Mouse (Mus musculus) embryonic facial prominence, embryonic 11.5 days (tissue): ENCODE results near the gene Pitx3. TPM values are rescaled to one million over a fixed set of nuclear protein-coding genes. Genes with fewer than 3 reads are reported as not detected.
"Not testable (repeated sequence)": the region's sequence is repeated elsewhere in the genome, so short reads cannot be mapped to it uniquely, and the experiment has no call there.

Source experiments
- ATAC-seq: fragments of 200-750 bp; cut with Nextera tagmentation; replicated peaks from 2 replicates; pipeline ENCODE4 v1.8.0; 2017; ENCODE audit warnings: low read depth; ENCODE audit not compliant: insufficient number of reproducible peaks, low FRiP score, low TSS enrichment
- DNase-seq: peaks from one replicate; pipeline ENCODE4 v3.0.0-alpha.2; 2015; ENCODE audit warnings: low spot score
- H3K27ac ChIP-seq: fragments of 300-500 bp; sonication (generic); replicated peaks from 2 replicates; pipeline ENCODE4 v1.5.1; 2014; ENCODE audit warnings: mild to moderate bottlenecking, low read depth, low read length, control low read depth
- H3K27me3 ChIP-seq: fragments of 300-500 bp; sonication (generic); 2 replicates; pipeline ENCODE4 v1.6.1; 2014; ENCODE audit warnings: mild to moderate bottlenecking, low read length, moderate library complexity, mixed read lengths; ENCODE audit not compliant: control insufficient read depth, insufficient read depth
- H3K36me3 ChIP-seq: fragments of 300-500 bp; sonication (generic); replicated peaks from 2 replicates; pipeline ENCODE4 v1.6.1; 2014; ENCODE audit warnings: low read depth, mild to moderate bottlenecking, low read length, moderate library complexity, mixed read lengths; ENCODE audit not compliant: control insufficient read depth, insufficient read depth
- H3K4me1 ChIP-seq: fragments of 300-500 bp; sonication (generic); 2 replicates; pipeline ENCODE4 v1.6.1; 2014; ENCODE audit warnings: low read length, mixed read lengths; ENCODE audit not compliant: control insufficient read depth, insufficient read depth
- H3K4me2 ChIP-seq: fragments of 300-500 bp; sonication (generic); 2 replicates; pipeline ENCODE4 v1.6.1; 2014; ENCODE audit warnings: low read depth, mild to moderate bottlenecking, control low read depth, low read length, moderate library complexity
- H3K4me3 ChIP-seq: fragments of 300-500 bp; sonication (generic); 2 replicates; pipeline ENCODE4 v1.5.1; 2014; ENCODE audit warnings: low read depth, low read length, control low read depth
- H3K9ac ChIP-seq: fragments of 300-500 bp; sonication (generic); replicated peaks from 2 replicates; pipeline ENCODE4 v1.6.1; 2014; ENCODE audit warnings: mild to moderate bottlenecking, control low read depth, low read length
- H3K9me3 ChIP-seq: fragments of 300-500 bp; sonication (generic); replicated peaks from 2 replicates; pipeline ENCODE4 v1.6.1; 2016; ENCODE audit warnings: mild to moderate bottlenecking, low read length, inconsistent platforms, mixed read lengths; ENCODE audit not compliant: control insufficient read depth
- WGBS: fragments of 180-500 bp; shearing (Covaris S2); extraction: QIAGEN DNeasy Blood & Tissue Kit; methylation state at CpG from one replicate; pipeline ENCODE4 v1.1.7; 2014; 5-methylcytosine and 5-hydroxymethylcytosine counted together
- polyA plus RNA-seq: library from polyadenylated mRNA; unstranded; fragments of >200 nt; fragmentation: Nextera tagmentation; extraction: Ambion mirVana; gene quantifications from 2 replicates; pipeline ENCODE4 v1.2.1, GENCODE M21; 2014

Gene Pitx3
- polyA plus RNA-seq, 1 experiment from 2014 or later = 1.7 TPM

DNA sequence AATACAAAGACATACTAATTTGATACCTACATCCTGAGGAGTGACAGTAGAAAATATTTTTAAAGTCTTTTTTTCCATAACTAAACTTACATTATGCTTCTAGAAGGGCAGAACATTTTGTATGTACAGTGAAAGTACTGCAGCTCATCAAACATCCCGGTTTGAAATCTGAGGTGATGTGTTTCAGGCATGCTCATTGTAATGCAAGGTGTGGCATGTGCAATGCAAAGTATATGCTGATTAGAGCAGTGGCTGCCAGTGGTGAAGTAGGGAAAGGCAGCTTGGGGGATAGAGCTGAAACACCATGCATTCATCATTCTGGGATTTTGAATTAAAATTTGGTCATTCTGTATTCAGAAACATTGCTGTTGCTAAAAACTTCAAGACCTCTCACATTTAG is 21.8 kb upstream of the Pitx3 start:
- H3K36me3 ChIP-seq = no peaks in the 10 kb centered on the region
- no peak overlapping the region for H3K27ac ChIP-seq
- H3K4me2 ChIP-seq = no peak overlapping the region
- H3K4me1 ChIP-seq = no peaks in the 10 kb centered on the region
- ATAC-seq (no peak), DNase-seq (no peak)
- no peaks in the 10 kb centered on the region for H3K27me3 ChIP-seq
- no peak overlapping the region for H3K4me3 ChIP-seq
- H3K9ac ChIP-seq = no peak overlapping the region
- WGBS = 76% methylated on average over 1 of the region's 1 CpGs
- H3K9me3 ChIP-seq = no peaks in the 10 kb centered on the region

- Histone ChIP-seq H3K9ac (no peak overlapping the region), H3K27ac (no peak overlapping the region), H3K4me3 (no peak overlapping the region), H3K36me3 (no peaks in the 10 kb centered on the region), H3K4me2 (no peak overlapping the region), H3K27me3 (no peaks in the 10 kb centered on the region), H3K4me1 (no peaks in the 10 kb centered on the region), H3K9me3 (no peaks in the 10 kb centered on the region)
- DNase-seq = no peak
- no peak for ATAC-seq
- 86% methylated on average over 3 of the region's 3 CpGs for WGBS
These were observed 21.3 kb upstream of the Pitx3 start for GRCm38 (mm10) chr19:46169396-46169795.

DNA sequence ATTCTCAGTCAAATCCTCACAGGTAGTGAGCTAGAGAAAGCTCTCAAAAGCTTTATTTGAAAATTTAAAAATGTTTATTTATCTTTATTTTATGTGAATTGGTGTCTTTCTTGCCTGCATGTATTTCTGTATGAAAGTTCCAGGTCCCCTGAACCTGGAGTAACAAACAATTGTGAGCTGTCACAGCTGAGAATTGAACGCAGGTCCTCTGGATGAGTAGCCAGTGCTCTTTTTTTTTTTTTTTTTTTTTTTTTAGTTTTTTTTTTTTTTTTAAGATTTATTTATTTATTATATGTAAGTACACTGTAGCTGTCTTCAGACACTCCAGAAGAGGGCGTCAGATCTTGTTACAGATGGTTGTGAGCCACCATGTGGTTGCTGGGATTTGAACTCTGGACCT is 19.0 kb upstream of the Pitx3 start:
- WGBS = 100% methylated on average over 1 of the region's 2 CpGs
- H3K36me3 ChIP-seq, H3K4me3 ChIP-seq, H3K9me3 ChIP-seq, ATAC-seq, H3K9ac ChIP-seq, H3K4me1 ChIP-seq, H3K27ac ChIP-seq, H3K4me2 ChIP-seq, H3K27me3 ChIP-seq, DNase-seq: not testable (repeated sequence)

- no peaks in the 10 kb centered on the region; the same call in 1 of the 2 replicates for H3K36me3 ChIP-seq
- whole genome bisulfite sequencing = 93% methylated on average over 3 of the region's 3 CpGs
- ATAC-seq = no peak
These were observed 17.8 kb upstream of the Pitx3 start for GRCm38 (mm10) chr19:46165950-46166349.

GRCm38 (mm10) chr19:46152127-46152803 is 4.1 kb upstream of the Pitx3 start, which contains the start of gene Gbf1:
Gbf1 (plus strand) TSS chr19:46152509.
- H3K4me1 ChIP-seq = no peaks in the 10 kb centered on the region
- peaks cover 22% of the 10 kb centered on the region for H3K27me3 ChIP-seq
- H3K9ac ChIP-seq = peak within 1 kb of the TSS; percentile 54
- H3K4me2 ChIP-seq = peak within 1 kb of the TSS; percentile 62
- no peaks in the 10 kb centered on the region for H3K36me3 ChIP-seq
- ATAC-seq = peak; percentile 97
- no peak within 1 kb of the TSS for H3K27ac ChIP-seq
- WGBS = under 1% methylated on average over 37 of the region's 37 CpGs
- H3K4me3 ChIP-seq = peak within 1 kb of the TSS; percentile 83
- no peaks in the 10 kb centered on the region for H3K9me3 ChIP-seq
- peak; percentile 97 for DNase-seq

More at GRCm38 (mm10) chr19:46165950-46166349, 17.8 kb upstream of the Pitx3 start:
- no peaks in the 10 kb centered on the region for H3K4me1 ChIP-seq
- H3K4me2 ChIP-seq = no peak overlapping the region
- no peaks in the 10 kb centered on the region for H3K9me3 ChIP-seq
- H3K27me3 ChIP-seq = no peaks in the 10 kb centered on the region
- H3K27ac ChIP-seq = no peak overlapping the region
- H3K4me3 ChIP-seq = no peak overlapping the region
- no peak overlapping the region for H3K9ac ChIP-seq
- no peak for DNase-seq

- Histone ChIP-seq H3K4me3 (no peak overlapping the region; the same call in 1 of the 2 replicates), H3K9me3 (no peaks in the 10 kb centered on the region), H3K27ac (no peak overlapping the region), H3K9ac (no peak overlapping the region), H3K4me1 (no peaks in the 10 kb centered on the region), H3K36me3 (no peaks in the 10 kb centered on the region), H3K27me3 (peaks cover 38% of the 10 kb centered on the region), H3K4me2 (no peak overlapping the region)
- no peak for ATAC-seq
- WGBS = 24% methylated on average over 12 of the region's 12 CpGs
- DNase-seq = no peak
These were observed 965 bp upstream of the Pitx3 start for GRCm38 (mm10) chr19:46149091-46149490.

- Histone ChIP-seq H3K9me3 (no peaks in the 10 kb centered on the region), H3K36me3 (no peaks in the 10 kb centered on the region), H3K4me2 (peak overlapping the region; percentile 91), H3K27ac (no peak overlapping the region), H3K27me3 (peaks cover 41% of the 10 kb centered on the region), H3K9ac (no peak overlapping the region), H3K4me3 (peak overlapping the region; percentile 40), H3K4me1 (no peaks in the 10 kb centered on the region)
- peak; percentile 64 for ATAC-seq
- peak; percentile 94 for DNase-seq
- WGBS = 0% methylated on average over 27 of the region's 27 CpGs
These were observed 240 bp upstream of the Pitx3 start for GRCm38 (mm10) chr19:46148372-46148760.

DNA sequence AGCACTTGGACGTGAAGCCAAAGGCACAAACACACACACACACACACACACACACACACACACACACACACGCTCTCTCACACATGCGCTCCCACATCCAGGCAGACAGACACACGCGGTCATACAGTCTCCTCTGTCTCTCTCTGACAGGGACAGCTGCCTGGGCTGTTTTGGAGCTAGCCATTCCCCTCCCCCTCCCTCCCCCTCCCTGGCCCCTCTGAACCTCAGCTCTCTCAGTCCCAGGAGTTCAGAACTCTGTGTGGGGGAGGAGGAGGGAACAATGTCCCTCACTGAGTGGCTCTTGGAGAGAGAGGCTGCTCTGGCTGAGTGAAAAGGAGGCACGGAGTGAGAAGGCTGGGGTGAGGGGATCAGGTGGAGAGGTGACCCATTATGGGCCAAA is 7.0 kb downstream of the Pitx3 start:
- no peak overlapping the region for H3K4me2 ChIP-seq
- ATAC-seq (peak; percentile 63), DNase-seq (peak; percentile 52)
- no peak overlapping the region for H3K4me3 ChIP-seq
- no peaks in the 10 kb centered on the region for H3K36me3 ChIP-seq
- no peak overlapping the region for H3K27ac ChIP-seq
- H3K9ac ChIP-seq = no peak overlapping the region
- H3K27me3 ChIP-seq = peaks cover 40% of the 10 kb centered on the region
- no peaks in the 10 kb centered on the region for H3K9me3 ChIP-seq
- 15% methylated on average over 6 of the region's 6 CpGs for WGBS
- peaks cover 12% of the 10 kb centered on the region for H3K4me1 ChIP-seq
